Mouse (Mus musculus) kidney, embryonic 16.5 days (tissue): ENCODE results near the gene Agk. TPM values are rescaled to one million over a fixed set of nuclear protein-coding genes. Genes with fewer than 3 reads are reported as not detected.

ENCODE experiments used
- ATAC-seq: fragments of 200-750 bp; cut with Nextera tagmentation; 2 replicates; pipeline ENCODE4 v1.8.0; 2017; ENCODE audit warnings: moderate TSS enrichment; ENCODE audit not compliant: low FRiP score, low TSS enrichment
- H3K27ac ChIP-seq: fragments of 300-500 bp; sonication (generic); 2 replicates; pipeline ENCODE4 v1.5.1; 2014; ENCODE audit warnings: low read length
- H3K27me3 ChIP-seq: fragments of 300-500 bp; sonication (generic); 2 replicates; pipeline ENCODE4 v1.6.1; 2014; ENCODE audit warnings: low read length, control low read depth, mixed read lengths; ENCODE audit not compliant: insufficient read depth
- H3K36me3 ChIP-seq: fragments of 300-500 bp; sonication (generic); 2 replicates; pipeline ENCODE4 v1.6.1; 2014; ENCODE audit warnings: low read length, control low read depth, mixed read lengths; ENCODE audit not compliant: insufficient read depth
- H3K4me1 ChIP-seq: fragments of 300-500 bp; sonication (generic); 2 replicates; pipeline ENCODE4 v1.6.1; 2014; ENCODE audit warnings: low read length, control low read depth, mixed read lengths; ENCODE audit not compliant: insufficient read depth
- H3K4me2 ChIP-seq: fragments of 300-500 bp; sonication (generic); replicated peaks from 2 replicates; pipeline ENCODE4 v1.6.1; 2014; ENCODE audit warnings: low read depth, low read length
- H3K4me3 ChIP-seq: fragments of 300-500 bp; sonication (generic); 2 replicates; pipeline ENCODE4 v1.5.1; 2014; ENCODE audit warnings: mild to moderate bottlenecking, low read length
- H3K9ac ChIP-seq: fragments of 300-500 bp; sonication (generic); replicated peaks from 2 replicates; pipeline ENCODE4 v1.6.1; 2014; ENCODE audit warnings: low read length
- H3K9me3 ChIP-seq: fragments of 300-500 bp; sonication (generic); 2 replicates; pipeline ENCODE4 v1.6.1; 2016; ENCODE audit warnings: low read length, control low read depth
- WGBS: fragments of 180-500 bp; shearing (Covaris S2); extraction: QIAGEN DNeasy Blood & Tissue Kit; methylation state at CpG from one replicate; pipeline ENCODE4 v1.1.7; 2014; 5-methylcytosine and 5-hydroxymethylcytosine counted together
- polyA plus RNA-seq: library from polyadenylated mRNA; unstranded; fragments of >200 nt; fragmentation: Nextera tagmentation; extraction: Ambion mirVana; gene quantifications from 2 replicates; pipeline ENCODE4 v1.2.1, GENCODE M21; 2015

Agk gene
- 47.1 and 49.9 TPM in 2 replicates for polyA plus RNA-seq

GRCm38 (mm10) chr6:40324897-40325841 is at the start of gene Agk:
Agk (plus strand) TSS chr6:40325172.
- H3K4me1 ChIP-seq, result peaks cover 9% of the 10 kb centered on the region; the same call in 1 of the 2 replicates
- peak; percentile 96 for ATAC-seq
- H3K4me3 ChIP-seq, result peak within 1 kb of the TSS; percentile 74
- H3K9me3 ChIP-seq, result no peaks in the 10 kb centered on the region
- H3K4me2 ChIP-seq, result peak within 1 kb of the TSS; percentile 59
- WGBS, result 1% methylated on average over 52 of the region's 52 CpGs
- H3K27me3 ChIP-seq, result no peaks in the 10 kb centered on the region
- peak within 1 kb of the TSS; percentile 92 for H3K27ac ChIP-seq
- H3K36me3 ChIP-seq, result 0 out of 2 replicates have a peak, but pooled peaks cover 6% of the 10 kb centered on the region
- H3K9ac ChIP-seq, result peak within 1 kb of the TSS; percentile 85

GRCm38 (mm10) chr6:40300707-40301106 is 24.3 kb upstream of the Agk start:
- Histone ChIP-seq H3K9me3 (no peaks in the 10 kb centered on the region), H3K4me3 (no peak overlapping the region), H3K27me3 (no peaks in the 10 kb centered on the region), H3K4me2 (no peak overlapping the region), H3K27ac (no peak overlapping the region), H3K9ac (no peak overlapping the region), H3K36me3 (no peaks in the 10 kb centered on the region), H3K4me1 (no peaks in the 10 kb centered on the region)
- 78% methylated on average over 5 of the region's 5 CpGs for WGBS
- ATAC-seq, result no peak

- Histone ChIP-seq H3K4me3 (no peak overlapping the region), H3K9me3 (no peaks in the 10 kb centered on the region), H3K4me2 (no peak overlapping the region), H3K27ac (no peak overlapping the region), H3K27me3 (no peaks in the 10 kb centered on the region), H3K9ac (no peak overlapping the region), H3K4me1 (no peaks in the 10 kb centered on the region), H3K36me3 (no peaks in the 10 kb centered on the region)
- WGBS, result 18% methylated on average over 6 of the region's 6 CpGs
- ATAC-seq, result no peak
These were observed 21.6 kb upstream of the Agk start for GRCm38 (mm10) chr6:40303379-40303778.

GRCm38 (mm10) chr6:40304972-40305371 is 20.0 kb upstream of the Agk start:
- H3K4me3 ChIP-seq, result no peak overlapping the region
- no peak for ATAC-seq
- no peaks in the 10 kb centered on the region for H3K4me1 ChIP-seq
- no peak overlapping the region for H3K4me2 ChIP-seq
- H3K27ac ChIP-seq, result no peak overlapping the region
- H3K9me3 ChIP-seq, result no peaks in the 10 kb centered on the region
- no peaks in the 10 kb centered on the region for H3K36me3 ChIP-seq
- no peak overlapping the region for H3K9ac ChIP-seq
- H3K27me3 ChIP-seq, result no peaks in the 10 kb centered on the region

- Histone ChIP-seq H3K9ac (no peak overlapping the region), H3K36me3 (0 out of 2 replicates have a peak, but pooled peaks cover 8% of the 10 kb centered on the region), H3K27ac (no peak overlapping the region), H3K4me1 (peaks cover 9% of the 10 kb centered on the region; the same call in 1 of the 2 replicates), H3K4me3 (peak overlapping the region; percentile 1; the same call in 1 of the 2 replicates), H3K27me3 (no peaks in the 10 kb centered on the region), H3K4me2 (peak overlapping the region; percentile 59; the same call in 1 of the 2 replicates), H3K9me3 (no peaks in the 10 kb centered on the region)
- 85% methylated on average over 8 of the region's 8 CpGs for WGBS
- no peak for ATAC-seq
These were observed 1.4 kb downstream of the Agk start for GRCm38 (mm10) chr6:40326341-40326740.

GRCm38 (mm10) chr6:40333497-40333896 is 8.5 kb downstream of the Agk start:
- ATAC-seq, result no peak
- WGBS, result 50% methylated on average over 2 of the region's 2 CpGs
- Histone ChIP-seq H3K9me3 (no peaks in the 10 kb centered on the region), H3K27ac (no peak overlapping the region), H3K4me2 (no peak overlapping the region), H3K4me1 (no peaks in the 10 kb centered on the region), H3K27me3 (no peaks in the 10 kb centered on the region), H3K4me3 (no peak overlapping the region), H3K9ac (no peak overlapping the region), H3K36me3 (peaks cover 36% of the 10 kb centered on the region; the same call in 1 of the 2 replicates)

GRCm38 (mm10) chr6:40336735-40337731 is 12.1 kb downstream of the Agk start:
- H3K4me1 ChIP-seq, result no peaks in the 10 kb centered on the region
- 89% methylated on average over 6 of the region's 6 CpGs for WGBS
- H3K27ac ChIP-seq, result no peak overlapping the region
- H3K9ac ChIP-seq, result no peak overlapping the region
- H3K36me3 ChIP-seq, result peaks cover 21% of the 10 kb centered on the region; the same call in 1 of the 2 replicates
- ATAC-seq, result no peak
- H3K4me2 ChIP-seq, result no peak overlapping the region
- no peaks in the 10 kb centered on the region for H3K27me3 ChIP-seq
- no peak overlapping the region for H3K4me3 ChIP-seq
- H3K9me3 ChIP-seq, result no peaks in the 10 kb centered on the region

GRCm38 (mm10) chr6:40346959-40347771 is 22.2 kb downstream of the Agk start:
- H3K4me1 ChIP-seq, result no peaks in the 10 kb centered on the region
- no peaks in the 10 kb centered on the region for H3K9me3 ChIP-seq
- no peak overlapping the region for H3K27ac ChIP-seq
- H3K4me3 ChIP-seq, result no peak overlapping the region
- no peaks in the 10 kb centered on the region for H3K27me3 ChIP-seq
- peak; percentile 59; the same call in 1 of the 2 replicates for ATAC-seq
- no peak overlapping the region for H3K4me2 ChIP-seq
- WGBS, result 68% methylated on average over 10 of the region's 10 CpGs
- peaks cover 9% of the 10 kb centered on the region for H3K36me3 ChIP-seq
- H3K9ac ChIP-seq, result no peak overlapping the region

- no peak overlapping the region for H3K9ac ChIP-seq
- peaks cover 15% of the 10 kb centered on the region for H3K36me3 ChIP-seq
- H3K9me3 ChIP-seq, result no peaks in the 10 kb centered on the region
- H3K27me3 ChIP-seq, result no peaks in the 10 kb centered on the region
- no peak overlapping the region for H3K27ac ChIP-seq
- 59% methylated on average over 1 of the region's 1 CpGs for WGBS
- H3K4me2 ChIP-seq, result no peak overlapping the region
- H3K4me1 ChIP-seq, result no peaks in the 10 kb centered on the region
- ATAC-seq, result no peak
- no peak overlapping the region for H3K4me3 ChIP-seq
These were observed 22.8 kb downstream of the Agk start for GRCm38 (mm10) chr6:40347772-40348111.
